Mouse (Mus musculus) limb, embryonic 11.5 days (tissue): ENCODE measurements around the gene Ppp1r21. TPM values are rescaled to one million over a fixed set of nuclear protein-coding genes. Genes with fewer than 3 reads are reported as not detected.
A peak's percentile ranks its signal among the peaks of the same experiment; 100 is the strongest.

Experiments
- ATAC-seq: fragments of 200-750 bp; cut with Nextera tagmentation; 2 replicates; pipeline ENCODE4 v1.8.0; 2017; ENCODE audit warnings: low read depth; ENCODE audit not compliant: insufficient number of reproducible peaks, low FRiP score, low TSS enrichment
- DNase-seq: peaks from one replicate; pipeline ENCODE4 v3.0.0-alpha.2; 2015; ENCODE audit warnings: low spot score
- H3K27ac ChIP-seq: fragments of 300-500 bp; sonication (generic); replicated peaks from 2 replicates; pipeline ENCODE4 v1.5.1; 2014; ENCODE audit warnings: low read depth, mild to moderate bottlenecking, low read length
- H3K27me3 ChIP-seq: fragments of 300-500 bp; sonication (generic); 2 replicates; pipeline ENCODE4 v1.6.1; 2014; ENCODE audit warnings: mild to moderate bottlenecking, low read length, mixed read lengths; ENCODE audit not compliant: control insufficient read depth, insufficient read depth
- H3K36me3 ChIP-seq: fragments of 300-500 bp; sonication (generic); 2 replicates; pipeline ENCODE4 v1.6.1; 2014; ENCODE audit warnings: mild to moderate bottlenecking, low read length, moderate library complexity, mixed read lengths; ENCODE audit not compliant: control insufficient read depth, insufficient read depth
- H3K4me1 ChIP-seq: fragments of 300-500 bp; sonication (generic); 2 replicates; pipeline ENCODE4 v1.6.1; 2014; ENCODE audit warnings: low read length, mixed read lengths; ENCODE audit not compliant: control insufficient read depth, insufficient read depth
- H3K4me2 ChIP-seq: fragments of 300-500 bp; sonication (generic); 2 replicates; pipeline ENCODE4 v1.6.1; 2014; ENCODE audit warnings: low read depth, mild to moderate bottlenecking, moderate library complexity; ENCODE audit not compliant: severe bottlenecking
- H3K4me3 ChIP-seq: fragments of 300-500 bp; sonication (generic); 2 replicates; pipeline ENCODE4 v1.5.1; 2014; ENCODE audit warnings: low read depth, low read length
- H3K9ac ChIP-seq: fragments of 300-500 bp; sonication (generic); 2 replicates; pipeline ENCODE4 v1.6.1; 2014; ENCODE audit warnings: mild to moderate bottlenecking, low read length
- H3K9me3 ChIP-seq: fragments of 300-500 bp; sonication (generic); 2 replicates; pipeline ENCODE4 v1.6.1; 2016; ENCODE audit warnings: low read length; ENCODE audit not compliant: control insufficient read depth
- WGBS: fragments of 180-500 bp; shearing (Covaris S2); extraction: QIAGEN DNeasy Blood & Tissue Kit; methylation state at CpG from one replicate; pipeline ENCODE4 v1.1.7; 2014; 5-methylcytosine and 5-hydroxymethylcytosine counted together
- polyA plus RNA-seq: library from polyadenylated mRNA; unstranded; fragments of >200 nt; fragmentation: Nextera tagmentation; extraction: Ambion mirVana; gene quantifications from 2 replicates; pipeline ENCODE4 v1.2.1, GENCODE M21; 2014

Ppp1r21 gene
- polyA plus RNA-seq, 1 experiment from 2014 or later, result 22.6 TPM

DNA sequence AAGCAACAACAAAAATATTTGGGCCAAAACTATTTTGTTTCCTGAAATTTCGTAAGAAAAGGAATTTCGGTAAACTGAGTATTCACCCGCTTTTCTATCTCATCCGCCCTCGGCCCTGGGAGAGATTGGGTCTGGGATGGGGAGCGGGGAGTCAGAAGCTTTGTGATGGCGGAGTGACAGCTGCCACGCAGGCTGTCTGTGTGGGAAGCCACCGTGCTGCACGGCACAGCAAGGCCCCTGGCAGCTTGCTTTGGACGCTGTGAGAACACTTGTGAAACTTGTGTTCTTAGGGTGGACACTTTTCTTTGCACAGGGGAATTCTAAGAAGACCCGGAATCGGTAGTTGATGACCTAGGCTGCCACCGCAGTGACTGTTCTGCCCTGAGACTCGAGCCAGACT, 57.5 kb downstream of the Ppp1r21 start:
- H3K27me3 ChIP-seq, result no peaks in the 10 kb centered on the region
- H3K27ac ChIP-seq, result no peak overlapping the region
- H3K4me2 ChIP-seq, result no peak overlapping the region
- H3K36me3 ChIP-seq, result no peaks in the 10 kb centered on the region; the same call in 1 of the 2 replicates
- H3K9ac ChIP-seq, result no peak overlapping the region
- DNase-seq (no peak), ATAC-seq (no peak)
- H3K4me3 ChIP-seq, result no peak overlapping the region
- no peaks in the 10 kb centered on the region for H3K9me3 ChIP-seq
- H3K4me1 ChIP-seq, result no peaks in the 10 kb centered on the region
- WGBS, result 85% methylated on average over 15 of the region's 15 CpGs

DNA sequence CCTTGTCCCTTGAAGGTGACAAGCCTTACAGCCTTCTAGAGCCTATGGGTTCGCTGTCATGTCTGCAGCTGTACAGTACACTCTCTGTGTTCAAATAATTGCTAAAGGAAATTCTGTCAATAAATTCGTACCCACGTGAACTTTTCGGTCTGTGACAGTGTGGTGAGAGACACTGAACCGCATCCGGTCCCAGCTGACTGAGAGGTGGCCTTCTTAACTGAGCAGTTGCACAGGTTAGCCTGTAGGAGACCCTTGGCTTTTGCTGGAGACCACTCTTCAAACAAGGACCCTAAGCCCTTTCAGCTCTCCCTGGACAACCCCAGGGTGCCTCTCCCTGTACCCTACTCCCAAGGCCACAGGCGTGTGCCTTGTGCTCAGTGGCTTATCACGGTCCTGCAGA, 58.3 kb downstream of the Ppp1r21 start:
- Histone ChIP-seq H3K36me3 (no peaks in the 10 kb centered on the region; the same call in 1 of the 2 replicates), H3K27me3 (no peaks in the 10 kb centered on the region), H3K27ac (no peak overlapping the region), H3K4me1 (no peaks in the 10 kb centered on the region), H3K9ac (no peak overlapping the region), H3K9me3 (no peaks in the 10 kb centered on the region), H3K4me3 (no peak overlapping the region), H3K4me2 (no peak overlapping the region)
- no peak for DNase-seq
- ATAC-seq, result no peak
- WGBS, result 91% methylated on average over 8 of the region's 8 CpGs

DNA sequence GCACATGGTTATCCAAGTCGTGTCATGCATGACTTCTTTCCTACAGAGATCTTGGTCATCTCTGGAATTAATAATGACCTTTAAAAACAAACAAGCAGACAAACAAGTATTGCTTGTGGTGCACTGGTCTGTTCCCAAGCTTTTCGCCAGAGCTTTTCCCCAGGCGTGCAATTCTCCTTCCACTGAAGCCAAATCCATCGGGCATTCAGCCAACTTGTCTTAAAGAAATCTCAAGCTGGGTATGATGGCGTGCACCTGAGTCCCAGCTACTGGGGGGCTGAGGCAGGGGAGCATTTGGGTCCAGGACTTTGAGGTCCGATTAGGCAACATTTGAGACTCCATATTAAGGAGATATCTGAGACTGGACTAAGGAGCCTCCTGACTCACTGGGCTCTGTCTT, 60.3 kb downstream of the Ppp1r21 start:
- DNase-seq (no peak), ATAC-seq (no peak)
- no peaks in the 10 kb centered on the region for H3K4me1 ChIP-seq
- H3K4me3 ChIP-seq, result no peak overlapping the region
- H3K9me3 ChIP-seq, result no peaks in the 10 kb centered on the region
- no peak overlapping the region for H3K9ac ChIP-seq
- no peaks in the 10 kb centered on the region for H3K27me3 ChIP-seq
- no peak overlapping the region for H3K27ac ChIP-seq
- WGBS, result 88% methylated on average over 6 of the region's 6 CpGs
- H3K36me3 ChIP-seq, result no peaks in the 10 kb centered on the region; the same call in 1 of the 2 replicates
- no peak overlapping the region for H3K4me2 ChIP-seq

GRCm38 (mm10) chr17:88595071-88595470, 65.2 kb downstream of the Ppp1r21 start:
- Histone ChIP-seq H3K4me3 (no peak overlapping the region), H3K27me3 (no peaks in the 10 kb centered on the region), H3K4me2 (no peak overlapping the region), H3K9me3 (no peaks in the 10 kb centered on the region), H3K27ac (no peak overlapping the region), H3K36me3 (no peaks in the 10 kb centered on the region), H3K9ac (no peak overlapping the region), H3K4me1 (peaks cover 15% of the 10 kb centered on the region)
- DNase-seq (no peak), ATAC-seq (no peak)
- 80% methylated on average over 4 of the region's 4 CpGs for WGBS

- H3K27ac ChIP-seq, result no peak overlapping the region
- H3K4me3 ChIP-seq, result no peak overlapping the region
- H3K27me3 ChIP-seq, result no peaks in the 10 kb centered on the region
- no peak for ATAC-seq
- no peak for DNase-seq
- 66% methylated on average over 4 of the region's 4 CpGs for WGBS
- H3K36me3 ChIP-seq, result no peaks in the 10 kb centered on the region
- H3K4me1 ChIP-seq, result peaks cover 15% of the 10 kb centered on the region
- H3K9me3 ChIP-seq, result no peaks in the 10 kb centered on the region
- H3K4me2 ChIP-seq, result no peak overlapping the region
- H3K9ac ChIP-seq, result no peak overlapping the region
Measured at GRCm38 (mm10) chr17:88596068-88596467, 66.2 kb downstream of the Ppp1r21 start.

DNA sequence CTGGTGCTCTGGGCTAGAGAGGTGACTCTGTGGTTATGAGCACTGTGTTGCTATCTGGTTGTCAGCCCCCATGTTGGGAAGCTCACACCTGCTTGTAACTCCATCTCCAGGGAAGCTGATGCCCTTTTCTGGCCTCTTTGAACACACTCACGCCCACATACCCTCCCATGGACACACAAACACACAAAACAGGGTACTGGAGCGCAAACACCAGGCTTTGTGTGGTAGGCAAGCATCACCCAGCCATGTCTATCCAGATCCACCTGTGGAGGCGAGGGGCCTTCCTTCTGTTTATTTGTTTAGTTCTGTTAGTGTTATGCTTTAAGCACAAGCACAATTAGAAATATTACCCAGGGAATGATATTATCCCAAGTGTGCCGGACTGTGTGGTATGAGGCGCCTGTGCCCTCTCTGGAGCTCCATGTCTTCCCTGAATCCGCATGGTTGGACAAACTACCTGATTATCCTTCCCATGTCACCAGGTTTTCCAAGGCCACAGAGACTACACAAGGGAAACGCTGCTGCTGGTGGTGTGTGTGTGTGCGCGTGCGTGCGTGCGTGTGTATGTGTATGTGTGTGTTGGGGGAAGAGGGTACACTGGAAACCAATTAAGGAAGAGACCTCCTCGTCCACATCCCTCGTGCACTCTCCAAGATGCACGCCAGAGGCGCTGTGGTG, 66.8 kb downstream of the Ppp1r21 start:
- Histone ChIP-seq H3K36me3 (no peaks in the 10 kb centered on the region), H3K9ac (no peak overlapping the region; the same call in 1 of the 2 replicates), H3K4me3 (peak overlapping the region; percentile 57), H3K4me2 (peak overlapping the region; percentile 77), H3K27ac (peak overlapping the region; percentile 77; the same call in 1 of the 2 replicates), H3K9me3 (no peaks in the 10 kb centered on the region), H3K27me3 (no peaks in the 10 kb centered on the region), H3K4me1 (peaks cover 15% of the 10 kb centered on the region)
- no peak; the same call in 1 of the 2 replicates for ATAC-seq
- DNase-seq, result no peak
- WGBS, result 26% methylated on average over 16 of the region's 16 CpGs

- Histone ChIP-seq H3K4me3 (peak within 1 kb of the TSS; percentile 57), H3K9me3 (no peaks in the 10 kb centered on the region), H3K4me2 (peak within 1 kb of the TSS; percentile 77), H3K4me1 (peaks cover 15% of the 10 kb centered on the region), H3K27me3 (no peaks in the 10 kb centered on the region), H3K36me3 (no peaks in the 10 kb centered on the region), H3K27ac (peak within 1 kb of the TSS; percentile 77), H3K9ac (peak within 1 kb of the TSS; percentile 72)
- ATAC-seq (peak; percentile 90), DNase-seq (peak; percentile 92)
- under 1% methylated on average over 41 of the region's 41 CpGs for WGBS
Measured at GRCm38 (mm10) chr17:88597222-88598055, 67.5 kb downstream of the Ppp1r21 start, which contains the start of gene Ston1. Gene Ston1 (plus strand): TSS chr17:88597684.

- no peaks in the 10 kb centered on the region for H3K36me3 ChIP-seq
- peak overlapping the region; percentile 77; the same call in 1 of the 2 replicates for H3K27ac ChIP-seq
- no peaks in the 10 kb centered on the region for H3K27me3 ChIP-seq
- WGBS, result 6% methylated on average over 5 of the region's 5 CpGs
- DNase-seq, result no peak
- peak overlapping the region; percentile 57 for H3K4me3 ChIP-seq
- peak overlapping the region; percentile 77 for H3K4me2 ChIP-seq
- peaks cover 15% of the 10 kb centered on the region for H3K4me1 ChIP-seq
- H3K9me3 ChIP-seq, result no peaks in the 10 kb centered on the region
- H3K9ac ChIP-seq, result peak overlapping the region; percentile 72
- ATAC-seq, result peak; percentile 12; the same call in 1 of the 2 replicates
Measured at GRCm38 (mm10) chr17:88598056-88598420, 68.1 kb downstream of the Ppp1r21 start.
